Mouse (Mus musculus) stomach, postnatal 0 days (tissue): ENCODE results near the gene Sec14l3. TPM values are rescaled to one million over a fixed set of nuclear protein-coding genes. Genes with fewer than 3 reads are reported as not detected.
"Not testable (repeated sequence)": the region's sequence is repeated elsewhere in the genome, so short reads cannot be mapped to it uniquely, and the experiment has no call there.

Source experiments
- ATAC-seq: fragments of 200-750 bp; cut with Nextera tagmentation; 2 replicates; pipeline ENCODE4 v1.8.0; 2017; ENCODE audit not compliant: low FRiP score, low TSS enrichment
- DNase-seq: peaks from one replicate; pipeline ENCODE4 v3.0.0-alpha.2; 2016; ENCODE audit warnings: low spot score
- H3K27ac ChIP-seq: fragments of 300-500 bp; sonication (generic); replicated peaks from 2 replicates; pipeline ENCODE4 v1.5.1; 2014; ENCODE audit warnings: mild to moderate bottlenecking, control low read depth
- H3K27me3 ChIP-seq: fragments of 300-500 bp; sonication (generic); 2 replicates; pipeline ENCODE4 v1.6.1; 2014; ENCODE audit warnings: low read length; ENCODE audit not compliant: control insufficient read depth, insufficient read depth
- H3K36me3 ChIP-seq: fragments of 300-500 bp; sonication (generic); 2 replicates; pipeline ENCODE4 v1.6.1; 2014; ENCODE audit warnings: low read length, mixed read lengths; ENCODE audit not compliant: control insufficient read depth, insufficient read depth
- H3K4me1 ChIP-seq: fragments of 300-500 bp; sonication (generic); replicated peaks from 2 replicates; pipeline ENCODE4 v1.6.1; 2014; ENCODE audit warnings: antibody characterized with exemption; ENCODE audit not compliant: control insufficient read depth, insufficient read depth
- H3K4me2 ChIP-seq: fragments of 300-500 bp; sonication (generic); replicated peaks from 2 replicates; pipeline ENCODE4 v1.6.1; 2014; ENCODE audit warnings: low read depth, mild to moderate bottlenecking, control low read depth, moderate library complexity
- H3K4me3 ChIP-seq: fragments of 300-500 bp; sonication (generic); 2 replicates; pipeline ENCODE4 v1.5.1; 2014; ENCODE audit warnings: low read depth, low read length, control low read depth
- H3K9ac ChIP-seq: fragments of 300-500 bp; sonication (generic); 2 replicates; pipeline ENCODE4 v1.6.1; 2014; ENCODE audit warnings: mild to moderate bottlenecking, low read length, control low read depth, mixed read lengths
- H3K9me3 ChIP-seq: fragments of 300-500 bp; sonication (generic); 2 replicates; pipeline ENCODE4 v1.6.1; 2016; ENCODE audit warnings: low read length; ENCODE audit not compliant: control insufficient read depth
- CTCF ChIP-seq: IDR thresholded peaks from 2 replicates; pipeline ENCODE4 v1.5.1; 2016; ENCODE audit warnings: antibody characterized with exemption, low read depth, mild to moderate bottlenecking, moderate library complexity
- EP300 ChIP-seq: optimal IDR thresholded peaks from 2 replicates; pipeline ENCODE3; 2016; ENCODE audit warnings: antibody characterized with exemption
- WGBS: fragments of 180-500 bp; shearing (Covaris S2); extraction: QIAGEN DNeasy Blood & Tissue Kit; methylation state at CpG from one replicate; pipeline ENCODE4 v1.1.7; 2014; 5-methylcytosine and 5-hydroxymethylcytosine counted together
- polyA plus RNA-seq: library from polyadenylated mRNA; unstranded; fragments of >200 nt; fragmentation: Nextera tagmentation; extraction: Ambion mirVana; gene quantifications from 2 replicates; pipeline ENCODE4 v1.2.1, GENCODE M21; 2015

Sec14l3 gene
- polyA plus RNA-seq, 1 experiment from 2014 or later, result 0.15 TPM

DNA sequence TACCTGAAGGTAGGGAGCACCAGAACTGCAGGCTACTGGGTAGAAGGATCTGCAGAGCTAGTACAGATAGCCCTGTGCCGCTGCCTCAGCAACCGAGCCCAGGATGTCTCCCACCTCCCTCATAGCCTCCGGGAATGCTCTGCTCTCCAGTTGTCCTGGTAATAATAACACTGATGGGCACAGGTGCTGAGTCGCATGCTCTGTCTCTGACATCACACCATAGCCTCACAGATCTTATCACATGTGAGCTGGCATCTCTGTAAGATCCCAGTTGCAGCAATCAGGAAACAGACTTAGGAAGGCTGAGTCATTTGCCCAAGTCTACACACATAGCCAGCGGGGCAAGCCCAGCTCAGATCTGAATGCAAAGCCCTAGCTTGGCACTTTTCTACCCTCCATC is 37.2 kb downstream of the Sec14l3 start:
- H3K9ac ChIP-seq, result no peak overlapping the region
- no peaks in the 10 kb centered on the region for H3K27me3 ChIP-seq
- TF ChIP-seq CTCF, result no peak
- no peak for TF ChIP-seq EP300
- no peak overlapping the region for H3K4me3 ChIP-seq
- ATAC-seq, result peak; percentile 34; the same call in 1 of the 2 replicates
- no peak for DNase-seq
- no peaks in the 10 kb centered on the region for H3K36me3 ChIP-seq
- H3K4me2 ChIP-seq, result no peak overlapping the region
- H3K27ac ChIP-seq, result no peak overlapping the region
- peaks cover 3% of the 10 kb centered on the region for H3K4me1 ChIP-seq
- 73% methylated on average over 5 of the region's 5 CpGs for WGBS
- no peaks in the 10 kb centered on the region for H3K9me3 ChIP-seq

DNA sequence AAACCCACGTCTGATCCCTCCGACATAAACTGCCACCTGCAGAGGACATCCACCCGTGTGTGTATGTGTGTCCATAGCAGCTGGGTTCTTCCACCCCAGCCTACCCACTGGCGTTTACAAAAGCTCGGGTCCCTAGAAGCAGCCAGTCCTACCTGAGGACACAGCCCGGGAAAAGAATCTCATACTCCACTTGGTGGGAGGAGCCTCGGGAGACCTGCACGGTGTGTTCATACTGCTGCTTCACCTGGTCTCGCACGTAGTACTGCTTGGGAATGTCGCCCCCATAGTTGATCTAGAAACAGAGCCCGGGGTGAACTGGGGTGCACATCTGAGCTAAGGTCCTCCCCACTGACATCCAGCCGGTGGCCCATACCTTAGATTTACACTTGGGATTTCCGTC is 38.9 kb downstream of the Sec14l3 start:
- H3K9me3 ChIP-seq, result no peaks in the 10 kb centered on the region
- no peak for TF ChIP-seq EP300
- TF ChIP-seq CTCF, result no peak
- no peaks in the 10 kb centered on the region for H3K4me1 ChIP-seq
- no peak for DNase-seq
- H3K27ac ChIP-seq, result no peak overlapping the region
- H3K4me2 ChIP-seq, result no peak overlapping the region
- 70% methylated on average over 14 of the region's 14 CpGs for WGBS
- no peaks in the 10 kb centered on the region for H3K27me3 ChIP-seq
- no peak overlapping the region for H3K9ac ChIP-seq
- no peaks in the 10 kb centered on the region for H3K36me3 ChIP-seq
- H3K4me3 ChIP-seq, result no peak overlapping the region
- no peak for ATAC-seq

DNA sequence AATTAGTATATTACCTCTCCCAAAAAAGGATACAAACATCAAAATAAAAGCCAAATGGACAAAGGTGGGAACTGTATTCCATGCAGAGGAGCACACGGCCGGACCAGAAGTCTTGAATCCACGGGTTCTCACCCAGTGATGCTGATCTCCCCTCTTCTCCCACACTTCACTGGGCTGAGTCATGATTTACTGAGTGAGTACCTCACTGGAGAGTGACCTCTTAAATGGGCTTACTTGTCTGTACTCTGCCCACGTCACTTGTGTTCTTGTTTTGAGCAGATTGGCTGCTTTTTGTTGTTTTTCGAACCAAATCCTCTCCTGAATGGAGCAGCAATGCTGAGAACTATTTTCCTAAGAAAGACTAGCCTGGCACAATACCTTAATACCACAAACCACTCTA is 40.3 kb downstream of the Sec14l3 start:
- Histone ChIP-seq H3K36me3 (no peaks in the 10 kb centered on the region), H3K27ac (no peak overlapping the region), H3K27me3 (no peaks in the 10 kb centered on the region), H3K9me3 (no peaks in the 10 kb centered on the region), H3K4me3 (no peak overlapping the region), H3K4me2 (no peak overlapping the region), H3K4me1 (no peaks in the 10 kb centered on the region), H3K9ac (no peak overlapping the region)
- TF ChIP-seq CTCF (no peak), EP300 (no peak)
- 87% methylated on average over 5 of the region's 5 CpGs for WGBS
- ATAC-seq, result no peak
- no peak for DNase-seq

DNA sequence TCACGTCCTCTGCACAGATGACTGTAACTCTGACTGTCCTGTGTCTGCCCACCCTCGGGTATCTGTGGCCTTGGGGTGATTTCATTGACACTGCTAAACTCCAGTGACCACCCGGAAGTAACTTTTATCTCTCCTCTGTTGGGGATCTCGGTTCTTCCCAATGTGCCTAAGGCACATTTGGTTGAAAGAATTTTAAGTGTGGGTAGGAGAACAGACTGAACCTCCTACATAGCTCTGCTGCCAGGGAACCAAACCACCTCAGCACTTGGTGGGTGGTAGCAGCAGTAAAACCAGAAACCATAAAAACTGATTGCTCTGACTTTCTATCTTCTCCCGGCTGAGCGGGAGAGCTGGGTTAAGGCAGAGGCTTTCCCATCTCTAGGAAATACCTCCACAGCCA is 40.8 kb downstream of the Sec14l3 start:
- ATAC-seq (no peak), DNase-seq (no peak)
- WGBS, result 72% methylated on average over 6 of the region's 6 CpGs
- TF ChIP-seq EP300 (no peak), CTCF (no peak)
- no peaks in the 10 kb centered on the region for H3K27me3 ChIP-seq
- H3K27ac ChIP-seq, result no peak overlapping the region
- no peaks in the 10 kb centered on the region for H3K9me3 ChIP-seq
- no peak overlapping the region for H3K4me3 ChIP-seq
- no peak overlapping the region for H3K9ac ChIP-seq
- no peaks in the 10 kb centered on the region for H3K36me3 ChIP-seq
- no peak overlapping the region for H3K4me2 ChIP-seq
- no peaks in the 10 kb centered on the region for H3K4me1 ChIP-seq

DNA sequence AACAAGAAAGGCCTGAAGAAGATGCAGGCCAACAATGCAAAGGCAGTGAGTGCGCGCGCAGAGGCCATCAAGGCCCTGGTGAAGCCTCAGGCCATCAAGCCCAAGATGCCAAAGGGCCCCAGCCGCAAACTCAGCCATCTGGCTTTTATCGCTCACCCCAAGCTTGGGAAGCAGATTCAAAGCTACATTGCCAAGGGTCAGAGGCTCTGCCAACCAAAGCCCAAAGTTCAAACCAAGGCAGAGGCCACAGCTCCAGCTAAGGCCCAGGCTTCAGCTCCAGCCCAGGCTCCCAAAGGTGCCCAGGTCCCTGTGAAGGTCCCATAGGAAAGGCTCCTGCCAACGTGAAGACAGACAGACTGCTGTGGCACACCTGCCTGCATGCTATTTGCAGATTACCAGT is 43.3 kb downstream of the Sec14l3 start:
- H3K9ac ChIP-seq, H3K4me1 ChIP-seq, H3K9me3 ChIP-seq, H3K27me3 ChIP-seq, H3K4me3 ChIP-seq, H3K4me2 ChIP-seq, ATAC-seq, DNase-seq, H3K27ac ChIP-seq, H3K36me3 ChIP-seq: not testable (repeated sequence)
- 89% methylated on average over 6 of the region's 6 CpGs for WGBS

DNA sequence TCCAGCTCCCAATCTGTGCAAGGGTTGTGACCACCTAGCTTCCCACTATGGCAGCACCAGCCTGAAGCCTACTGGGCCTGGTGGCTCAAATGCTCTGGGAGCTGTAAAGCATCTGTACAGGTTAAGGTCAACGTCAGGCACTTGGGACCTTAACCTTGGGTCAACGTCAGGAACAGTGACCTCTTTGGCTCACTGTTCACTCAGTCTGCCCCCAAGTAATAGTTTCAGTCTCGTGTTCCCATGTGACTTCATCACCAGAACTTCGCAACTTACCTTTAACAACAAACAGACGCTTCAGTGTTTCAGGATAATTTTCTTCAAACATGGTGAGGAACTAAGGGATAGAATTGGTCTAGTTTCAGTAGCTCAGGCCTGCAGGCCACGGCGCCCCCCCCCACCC is 44.0 kb downstream of the Sec14l3 start:
- 78% methylated on average over 7 of the region's 7 CpGs for whole genome bisulfite sequencing
- DNase-seq (no peak), ATAC-seq (no peak)
- no peaks in the 10 kb centered on the region for H3K4me1 ChIP-seq
- no peaks in the 10 kb centered on the region for H3K27me3 ChIP-seq
- no peak overlapping the region for H3K9ac ChIP-seq
- H3K4me2 ChIP-seq, result no peak overlapping the region
- no peak overlapping the region for H3K27ac ChIP-seq
- H3K4me3 ChIP-seq, result no peak overlapping the region
- no peaks in the 10 kb centered on the region for H3K36me3 ChIP-seq
- H3K9me3 ChIP-seq, result no peaks in the 10 kb centered on the region
- TF ChIP-seq CTCF (no peak), EP300 (no peak)
